Mouse (Mus musculus): ENCODE data around the gene Hmox1. TPM values are rescaled to one million over a fixed set of nuclear protein-coding genes. Genes with fewer than 3 reads are reported as not detected.

Hmox1 gene
- total and polyA plus RNA-seq, 2 experiments from 2014 or later: 12.9 to 15.1 TPM

GRCm38 (mm10) chr8:75119287-75119686 lies 25.9 kb downstream of the Hmox1 start:
- Histone ChIP-seq H3K36me3 (ENCODE audit: insufficient read depth, low read length) (peaks cover 17% of the 10 kb centered on the region), H3K4me2 (ENCODE audit: low read depth, low read length, poor library complexity, severe bottlenecking) (no peak overlapping the region), H3K4me3 (ENCODE audit: low read depth, low read length) (no peak overlapping the region), H3K27ac (ENCODE audit: low read depth, low read length) (no peak overlapping the region), H3K27me3 (ENCODE audit: insufficient read depth, low read length) (no peaks in the 10 kb centered on the region), H3K9me3 (ENCODE audit: low read length) (no peaks in the 10 kb centered on the region), H3K4me1 (ENCODE audit: insufficient read depth, low read length) (no peaks in the 10 kb centered on the region), H3K9ac (replicated peaks; ENCODE audit: low read length, poor library complexity, severe bottlenecking) (no peak overlapping the region)
- DNase-seq (ENCODE audit: low spot score) (no peak), ATAC-seq (ENCODE audit: low FRiP score) (no peak)
- 94% methylated on average over 2 of the region's 2 CpGs for WGBS
- no peak for TF ChIP-seq CTCF (IDR thresholded peaks at IDR 0.05)

GRCm38 (mm10) chr8:75119747-75120146 lies 26.3 kb downstream of the Hmox1 start:
- Histone ChIP-seq H3K9ac (replicated peaks; ENCODE audit: low read length, poor library complexity, severe bottlenecking) (no peak overlapping the region), H3K4me3 (ENCODE audit: low read depth, low read length) (no peak overlapping the region), H3K27me3 (ENCODE audit: insufficient read depth, low read length) (no peaks in the 10 kb centered on the region), H3K4me1 (ENCODE audit: insufficient read depth, low read length) (no peaks in the 10 kb centered on the region), H3K4me2 (ENCODE audit: low read depth, low read length, poor library complexity, severe bottlenecking) (no peak overlapping the region), H3K27ac (ENCODE audit: low read depth, low read length) (no peak overlapping the region), H3K9me3 (ENCODE audit: low read length) (no peaks in the 10 kb centered on the region), H3K36me3 (ENCODE audit: insufficient read depth, low read length) (peaks cover 17% of the 10 kb centered on the region; the same call in 1 of the 2 replicates)
- WGBS: 97% methylated on average over 2 of the region's 2 CpGs
- DNase-seq (ENCODE audit: low spot score) (no peak), ATAC-seq (ENCODE audit: low FRiP score) (no peak)
- TF ChIP-seq CTCF (IDR thresholded peaks at IDR 0.05): no peak

GRCm38 (mm10) chr8:75127406-75127805 lies 34.0 kb downstream of the Hmox1 start:
- Histone ChIP-seq H3K27me3 (ENCODE audit: insufficient read depth, low read length) (no peaks in the 10 kb centered on the region), H3K9me3 (ENCODE audit: low read length) (no peaks in the 10 kb centered on the region), H3K4me3 (ENCODE audit: low read depth, low read length) (no peak overlapping the region), H3K4me2 (ENCODE audit: low read depth, low read length, poor library complexity, severe bottlenecking) (no peak overlapping the region), H3K4me1 (ENCODE audit: insufficient read depth, low read length) (no peaks in the 10 kb centered on the region), H3K36me3 (ENCODE audit: insufficient read depth, low read length) (peaks cover 13% of the 10 kb centered on the region; the same call in 1 of the 2 replicates), H3K27ac (ENCODE audit: low read depth, low read length) (no peak overlapping the region), H3K9ac (replicated peaks; ENCODE audit: low read length, poor library complexity, severe bottlenecking) (no peak overlapping the region)
- DNase-seq (ENCODE audit: low spot score) (no peak), ATAC-seq (ENCODE audit: low FRiP score) (no peak)
- TF ChIP-seq CTCF (IDR thresholded peaks at IDR 0.05): no peak
- 97% methylated on average over 1 of the region's 1 CpGs for WGBS

GRCm38 (mm10) chr8:75132485-75132884 lies 39.1 kb downstream of the Hmox1 start:
- Histone ChIP-seq H3K4me3 (ENCODE audit: low read depth, low read length) (no peak overlapping the region), H3K4me2 (ENCODE audit: low read depth, low read length, poor library complexity, severe bottlenecking) (no peak overlapping the region), H3K9ac (replicated peaks; ENCODE audit: low read length, poor library complexity, severe bottlenecking) (no peak overlapping the region), H3K9me3 (ENCODE audit: low read length) (no peaks in the 10 kb centered on the region), H3K36me3 (ENCODE audit: insufficient read depth, low read length) (peaks cover 3% of the 10 kb centered on the region; the same call in 1 of the 2 replicates), H3K27me3 (ENCODE audit: insufficient read depth, low read length) (no peaks in the 10 kb centered on the region), H3K4me1 (ENCODE audit: insufficient read depth, low read length) (no peaks in the 10 kb centered on the region), H3K27ac (ENCODE audit: low read depth, low read length) (no peak overlapping the region)
- TF ChIP-seq CTCF (IDR thresholded peaks at IDR 0.05): peak; percentile 78
- no peak for ATAC-seq (ENCODE audit: low FRiP score)
- 21% methylated on average over 3 of the region's 3 CpGs for WGBS
- peak; percentile 62 for DNase-seq (ENCODE audit: low spot score)

- H3K4me1 ChIP-seq (ENCODE audit: insufficient read depth, low read length): 0 out of 2 replicates have a peak, but pooled peaks cover 3% of the 10 kb centered on the region
- ATAC-seq (ENCODE audit: low FRiP score) (no peak), DNase-seq (ENCODE audit: low spot score) (no peak)
- no peak overlapping the region for H3K4me3 ChIP-seq (ENCODE audit: low read depth, low read length)
- no peak overlapping the region for H3K27ac ChIP-seq (ENCODE audit: low read depth, low read length)
- 79% methylated on average over 2 of the region's 2 CpGs for WGBS
- H3K4me2 ChIP-seq (ENCODE audit: low read depth, low read length, poor library complexity, severe bottlenecking): no peak overlapping the region
- no peaks in the 10 kb centered on the region for H3K9me3 ChIP-seq (ENCODE audit: low read length)
- H3K9ac ChIP-seq (replicated peaks; ENCODE audit: low read length, poor library complexity, severe bottlenecking): no peak overlapping the region
- H3K36me3 ChIP-seq (ENCODE audit: insufficient read depth, low read length): no peaks in the 10 kb centered on the region
- no peaks in the 10 kb centered on the region for H3K27me3 ChIP-seq (ENCODE audit: insufficient read depth, low read length)
- no peak for TF ChIP-seq CTCF (IDR thresholded peaks at IDR 0.05)
Measured at GRCm38 (mm10) chr8:75133399-75133798, 40.0 kb downstream of the Hmox1 start.

GRCm38 (mm10) chr8:75134603-75135391 lies 41.4 kb downstream of the Hmox1 start:
- H3K36me3 ChIP-seq (ENCODE audit: insufficient read depth, low read length): no peaks in the 10 kb centered on the region
- DNase-seq (ENCODE audit: low spot score): peak; percentile 79
- TF ChIP-seq CTCF (IDR thresholded peaks at IDR 0.05): no peak
- no peaks in the 10 kb centered on the region for H3K9me3 ChIP-seq (ENCODE audit: low read length)
- H3K4me3 ChIP-seq (ENCODE audit: low read depth, low read length): no peak overlapping the region
- H3K27ac ChIP-seq (ENCODE audit: low read depth, low read length): no peak overlapping the region
- peak; percentile 21; the same call in 1 of the 2 replicates for ATAC-seq (ENCODE audit: low FRiP score)
- H3K27me3 ChIP-seq (ENCODE audit: insufficient read depth, low read length): no peaks in the 10 kb centered on the region
- 0 out of 2 replicates have a peak, but pooled peaks cover 3% of the 10 kb centered on the region for H3K4me1 ChIP-seq (ENCODE audit: insufficient read depth, low read length)
- 39% methylated on average over 2 of the region's 2 CpGs for WGBS
- no peak overlapping the region for H3K4me2 ChIP-seq (ENCODE audit: low read depth, low read length, poor library complexity, severe bottlenecking)
- no peak overlapping the region for H3K9ac ChIP-seq (replicated peaks; ENCODE audit: low read length, poor library complexity, severe bottlenecking)
